Mouse (Mus musculus) lung, embryonic 16.5 days (tissue): ENCODE measurements at regions not wholly inside any gene's neighbourhood (a gene's known extent, or its start where the extent isn't known, plus 50 kb on each side); places are given as distances from the start of the nearest gene placed in this dataset.

Experiments used
- ATAC-seq: fragments of 200-750 bp; cut with Nextera tagmentation; 2 replicates; pipeline ENCODE4 v1.8.0; 2017; ENCODE audit warnings: low read depth, mild to moderate bottlenecking, moderate library complexity
- H3K27ac ChIP-seq: fragments of 300-500 bp; sonication (generic); 2 replicates; pipeline ENCODE4 v1.5.1; 2014; ENCODE audit warnings: mild to moderate bottlenecking, control low read depth, low read length
- H3K27me3 ChIP-seq: fragments of 300-500 bp; sonication (generic); 2 replicates; pipeline ENCODE4 v1.6.1; 2014; ENCODE audit warnings: low read depth, low read length, mixed read lengths; ENCODE audit not compliant: control insufficient read depth, insufficient read depth
- H3K36me3 ChIP-seq: fragments of 300-500 bp; sonication (generic); 2 replicates; pipeline ENCODE4 v1.6.1; 2014; ENCODE audit warnings: low read length; ENCODE audit not compliant: control insufficient read depth, insufficient read depth
- H3K4me1 ChIP-seq: fragments of 300-500 bp; sonication (generic); replicated peaks from 2 replicates; pipeline ENCODE4 v1.6.1; 2014; ENCODE audit warnings: low read length, mixed read lengths; ENCODE audit not compliant: control insufficient read depth, insufficient read depth
- H3K4me2 ChIP-seq: fragments of 300-500 bp; sonication (generic); 2 replicates; pipeline ENCODE4 v1.6.1; 2014; ENCODE audit warnings: low read depth, low read length, control low read depth
- H3K4me3 ChIP-seq: fragments of 300-500 bp; sonication (generic); 2 replicates; pipeline ENCODE4 v1.5.1; 2014; ENCODE audit warnings: mild to moderate bottlenecking, low read length, control low read depth
- H3K9ac ChIP-seq: fragments of 300-500 bp; sonication (generic); 2 replicates; pipeline ENCODE4 v1.6.1; 2014; ENCODE audit warnings: low read length, control low read depth
- H3K9me3 ChIP-seq: fragments of 300-500 bp; sonication (generic); 2 replicates; pipeline ENCODE4 v1.6.1; 2016; ENCODE audit warnings: low read length; ENCODE audit not compliant: control insufficient read depth
- WGBS: fragments of 180-500 bp; shearing (Covaris S2); extraction: QIAGEN DNeasy Blood & Tissue Kit; methylation state at CpG from one replicate; pipeline ENCODE4 v1.1.7; 2014; 5-methylcytosine and 5-hydroxymethylcytosine counted together

GRCm38 (mm10) chr1:81850462-81851144 is 382.3 kb upstream of the Gm9747 start:
- H3K9ac ChIP-seq: no peak overlapping the region
- no peak for ATAC-seq

GRCm38 (mm10) chr1:81859464-81859863 is 373.4 kb upstream of the Gm9747 start:
- WGBS: 40% methylated on average over 2 of the region's 2 CpGs
- no peak overlapping the region for H3K9ac ChIP-seq
- H3K9me3 ChIP-seq: no peaks in the 10 kb centered on the region
- H3K4me2 ChIP-seq: no peak overlapping the region
- H3K36me3 ChIP-seq: no peaks in the 10 kb centered on the region
- H3K4me3 ChIP-seq: no peak overlapping the region
- no peak for ATAC-seq
- no peaks in the 10 kb centered on the region for H3K27me3 ChIP-seq
- H3K27ac ChIP-seq: no peak overlapping the region
- H3K4me1 ChIP-seq: no peaks in the 10 kb centered on the region

More at GRCm38 (mm10) chr1:81850462-81851144, 382.3 kb upstream of the Gm9747 start:
- no peak overlapping the region for H3K27ac ChIP-seq
- H3K36me3 ChIP-seq: no peaks in the 10 kb centered on the region
- H3K4me2 ChIP-seq: no peak overlapping the region
- 76% methylated on average over 6 of the region's 6 CpGs for WGBS
- H3K9me3 ChIP-seq: no peaks in the 10 kb centered on the region
- no peak overlapping the region for H3K4me3 ChIP-seq
- H3K27me3 ChIP-seq: no peaks in the 10 kb centered on the region
- H3K4me1 ChIP-seq: no peaks in the 10 kb centered on the region

- Histone ChIP-seq H3K27me3 (no peaks in the 10 kb centered on the region), H3K9me3 (no peaks in the 10 kb centered on the region), H3K36me3 (no peaks in the 10 kb centered on the region), H3K9ac (no peak overlapping the region), H3K4me1 (no peaks in the 10 kb centered on the region), H3K4me2 (no peak overlapping the region), H3K27ac (no peak overlapping the region), H3K4me3 (no peak overlapping the region)
- 75% methylated on average over 3 of the region's 3 CpGs for WGBS
- ATAC-seq: no peak
Measured at GRCm38 (mm10) chr1:81864571-81864970, 368.3 kb upstream of the Gm9747 start.

- no peaks in the 10 kb centered on the region for H3K36me3 ChIP-seq
- no peaks in the 10 kb centered on the region for H3K4me1 ChIP-seq
- no peaks in the 10 kb centered on the region for H3K9me3 ChIP-seq
- no peaks in the 10 kb centered on the region for H3K27me3 ChIP-seq
- 29% methylated on average over 1 of the region's 1 CpGs for WGBS
- no peak overlapping the region for H3K27ac ChIP-seq
- H3K9ac ChIP-seq: no peak overlapping the region
- peak; percentile 86 for ATAC-seq
- H3K4me2 ChIP-seq: no peak overlapping the region
- H3K4me3 ChIP-seq: no peak overlapping the region
Measured at GRCm38 (mm10) chr1:81886940-81887531, 345.9 kb upstream of the Gm9747 start.

GRCm38 (mm10) chr1:81897241-81897640 is 335.7 kb upstream of the Gm9747 start:
- H3K36me3 ChIP-seq: no peaks in the 10 kb centered on the region
- ATAC-seq: no peak
- H3K9ac ChIP-seq: no peak overlapping the region
- 84% methylated on average over 3 of the region's 3 CpGs for WGBS
- no peak overlapping the region for H3K4me3 ChIP-seq
- H3K4me1 ChIP-seq: no peaks in the 10 kb centered on the region
- no peak overlapping the region for H3K27ac ChIP-seq
- H3K9me3 ChIP-seq: no peaks in the 10 kb centered on the region
- H3K4me2 ChIP-seq: no peak overlapping the region
- H3K27me3 ChIP-seq: no peaks in the 10 kb centered on the region

- 48% methylated on average over 7 of the region's 7 CpGs for WGBS
- Histone ChIP-seq H3K27ac (no peak overlapping the region), H3K9ac (no peak overlapping the region), H3K36me3 (no peaks in the 10 kb centered on the region), H3K9me3 (no peaks in the 10 kb centered on the region), H3K4me3 (no peak overlapping the region), H3K27me3 (no peaks in the 10 kb centered on the region), H3K4me2 (no peak overlapping the region), H3K4me1 (peaks cover 5% of the 10 kb centered on the region; the same call in 1 of the 2 replicates)
- peak; percentile 89 for ATAC-seq
Measured at GRCm38 (mm10) chr1:81900843-81901242, 332.1 kb upstream of the Gm9747 start.

GRCm38 (mm10) chr1:81904056-81904455 is 328.9 kb upstream of the Gm9747 start:
- 34% methylated on average over 3 of the region's 3 CpGs for whole genome bisulfite sequencing
- Histone ChIP-seq H3K36me3 (no peaks in the 10 kb centered on the region), H3K4me2 (no peak overlapping the region), H3K9me3 (no peaks in the 10 kb centered on the region), H3K4me1 (peaks cover 5% of the 10 kb centered on the region; the same call in 1 of the 2 replicates), H3K9ac (no peak overlapping the region), H3K27ac (no peak overlapping the region), H3K27me3 (no peaks in the 10 kb centered on the region), H3K4me3 (no peak overlapping the region)
- ATAC-seq: peak; percentile 61; the same call in 1 of the 2 replicates

- H3K9me3 ChIP-seq: no peaks in the 10 kb centered on the region
- no peak overlapping the region for H3K9ac ChIP-seq
Measured at GRCm38 (mm10) chr1:81912607-81913006, 320.3 kb upstream of the Gm9747 start.

GRCm38 (mm10) chr1:81913561-81913964 is 319.3 kb upstream of the Gm9747 start:
- H3K4me1 ChIP-seq: no peaks in the 10 kb centered on the region
- H3K9ac ChIP-seq: no peak overlapping the region
- no peak overlapping the region for H3K27ac ChIP-seq
- no peaks in the 10 kb centered on the region for H3K9me3 ChIP-seq
- ATAC-seq: no peak
- 76% methylated on average over 4 of the region's 4 CpGs for WGBS
- no peak overlapping the region for H3K4me2 ChIP-seq
- H3K27me3 ChIP-seq: no peaks in the 10 kb centered on the region
- H3K36me3 ChIP-seq: no peaks in the 10 kb centered on the region
- no peak overlapping the region for H3K4me3 ChIP-seq

More at GRCm38 (mm10) chr1:81912607-81913006, 320.3 kb upstream of the Gm9747 start:
- Histone ChIP-seq H3K4me3 (no peak overlapping the region), H3K27me3 (no peaks in the 10 kb centered on the region), H3K4me1 (no peaks in the 10 kb centered on the region), H3K4me2 (no peak overlapping the region), H3K36me3 (no peaks in the 10 kb centered on the region), H3K27ac (no peak overlapping the region)
- no peak for ATAC-seq
